ENCODE assay signal across 35 mouse cellular contexts in the genomic region with DNA sequence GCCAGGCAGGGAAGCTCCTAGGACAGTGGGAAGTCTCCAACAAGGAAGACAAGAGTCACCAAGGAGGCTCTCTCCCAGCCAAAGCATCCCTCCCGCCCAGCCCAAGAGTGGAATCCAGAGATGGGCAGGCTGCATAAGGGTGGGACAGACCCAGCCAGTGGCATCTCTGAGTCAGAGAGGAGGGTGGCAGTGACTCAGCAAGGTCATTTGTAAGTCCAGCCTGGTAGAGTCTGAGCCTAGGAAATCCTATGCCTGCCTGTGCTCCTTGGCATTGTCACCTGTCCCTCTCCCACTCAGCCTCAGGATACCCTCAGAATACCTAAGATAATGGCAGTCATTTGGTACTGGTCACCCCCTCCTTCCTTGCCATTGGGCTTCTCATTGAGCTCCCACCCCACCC. TPM values are rescaled to one million over a fixed set of nuclear protein-coding genes. Genes with fewer than 3 reads are reported as not detected.
DNase-seq lines count a peak whose midpoint lies in the region; ATAC-seq and TF ChIP-seq lines count a peak whose summit lies in the region.
"Had no signal": no experiment of that assay in that cellular context is flagged by ENCODE, and none has a peak within 500 bp of the region (broad histone marks: within the 10 kb centered on the region; RNA-seq: fewer than 3 reads in every experiment).

No protein-coding gene starts in this region.

- in situ Hi-C loops in ES-E14 (cut with MboI; ENCODE audit: low sequenced_read_pairs in 2 of 2, unreplicated experiment in 2 of 2), result no loop called here

- H3K4me3 ChIP-seq in ES-E14 (ENCODE audit: insufficient read depth in 1 of 2, low read depth in 1 of 2, low read length in 2 of 2, poor library complexity in 1 of 2, severe bottlenecking in 1 of 2), result no peak overlapping the region
- no peak overlapping the region for H3K4me3 ChIP-seq in hindbrain, postnatal 0 days (ENCODE audit: low read length)
- H3K4me3 ChIP-seq in heart, embryonic 12.5 days, result no peak overlapping the region
- H3K4me3 ChIP-seq: forebrain, embryonic 12.5 days; heart, embryonic 13.5 days; intestine, embryonic 15.5 days; liver, embryonic 12.5 days; megakaryocyte, embryonic 14.5 days; midbrain, embryonic 12.5 days; stomach, embryonic 15.5 days had no signal

- no peaks in the 10 kb centered on the region; the same call in 1 of the 2 replicates for H3K36me3 ChIP-seq in ES-E14 (ENCODE audit: control insufficient read depth, insufficient read depth, low read length, poor library complexity, severe bottlenecking)
- H3K36me3 ChIP-seq in hindbrain, postnatal 0 days (ENCODE audit: insufficient read depth, low read length), result peaks cover 11% of the 10 kb centered on the region
- peaks cover 11% of the 10 kb centered on the region for H3K36me3 ChIP-seq in heart, embryonic 12.5 days
- H3K36me3 ChIP-seq: G1E; intestine, embryonic 15.5 days; liver, embryonic 12.5 days; stomach, embryonic 15.5 days had no signal

- no peaks in the 10 kb centered on the region for H3K27me3 ChIP-seq in hindbrain, postnatal 0 days (ENCODE audit: insufficient read depth, low read length)
- H3K27me3 ChIP-seq in heart, embryonic 12.5 days (replicated peaks), result no peaks in the 10 kb centered on the region
- H3K27me3 ChIP-seq: CH12.LX; heart, embryonic 13.5 days; intestine, embryonic 15.5 days; liver, embryonic 12.5 days; midbrain, embryonic 12.5 days; stomach, embryonic 15.5 days had no signal

- WGBS in hindbrain, postnatal 0 days, result 93% methylated on average over 1 of the region's 1 CpGs
- 56% methylated on average over 1 of the region's 1 CpGs for WGBS in heart, embryonic 12.5 days

- DNase-seq in adrenal gland, adult 2 months, result peak; percentile 80
- no peak for DNase-seq in adrenal gland, postnatal 4 days (ENCODE audit: low spot score in 2 of 2)
- DNase-seq in 3134 (ENCODE audit: extremely low read depth, insufficient read length, low spot score) (peak; percentile 82), ES-E14 (ENCODE audit: low read depth, low spot score) (no peak), ZHBTc4 (ENCODE audit: low read depth, low spot score) (peak; percentile 58)
- no peak for DNase-seq in hindbrain, postnatal 0 days (ENCODE audit: low spot score)
- no peak for DNase-seq in embryo, embryonic 9.5 days (ENCODE audit: extremely low spot score)
- DNase-seq: B cell, adult 2 months; cerebellum, adult 18-20 months; cerebellum, postnatal 10 days; gastrocnemius, postnatal 25 days; heart, adult 18-20 months; heart, postnatal 10 days; kidney, adult 2 months; layer of hippocampus, postnatal 36 days; left cerebral cortex, postnatal 4 days; liver, postnatal 0 days; lung, postnatal 4 days; right cerebral cortex, postnatal 14 days; thymus, adult 18-20 months; thymus, postnatal 25 days had no signal

- no peak overlapping the region for H3K27ac ChIP-seq in ES-E14 (ENCODE audit: insufficient read depth, low read depth, low read length, poor library complexity, severe bottlenecking)
- H3K27ac ChIP-seq in hindbrain, postnatal 0 days, result no peak overlapping the region
- H3K27ac ChIP-seq in heart, embryonic 12.5 days (ENCODE audit: poor library complexity, severe bottlenecking), result no peak overlapping the region
- H3K27ac ChIP-seq: forebrain, embryonic 12.5 days; heart, embryonic 13.5 days; intestine, embryonic 15.5 days; kidney, postnatal 0 days; liver, embryonic 12.5 days; midbrain, embryonic 12.5 days; stomach, embryonic 15.5 days had no signal

- no peak overlapping the region for H3K9ac ChIP-seq in ES-E14 (ENCODE audit: insufficient read depth, low read depth, low read length, poor library complexity, severe bottlenecking)
- no peak overlapping the region for H3K9ac ChIP-seq in hindbrain, postnatal 0 days (replicated peaks; ENCODE audit: low read length)
- H3K9ac ChIP-seq in heart, embryonic 12.5 days, result no peak overlapping the region
- H3K9ac ChIP-seq: forebrain, embryonic 12.5 days; heart, embryonic 13.5 days; intestine, embryonic 15.5 days; liver, embryonic 12.5 days; liver, postnatal 0 days; midbrain, embryonic 12.5 days; stomach, embryonic 15.5 days had no signal

- no peaks in the 10 kb centered on the region for H3K9me3 ChIP-seq in ES-E14 (ENCODE audit: control insufficient read depth, insufficient read depth, low read depth, low read length)
- H3K9me3 ChIP-seq in hindbrain, postnatal 0 days (ENCODE audit: low read length), result no peaks in the 10 kb centered on the region
- no peaks in the 10 kb centered on the region for H3K9me3 ChIP-seq in heart, embryonic 12.5 days (replicated peaks)
- H3K9me3 ChIP-seq: forebrain, embryonic 12.5 days; G1E; heart, embryonic 13.5 days; intestine, embryonic 15.5 days; liver, embryonic 12.5 days; megakaryocyte, embryonic 14.5 days; midbrain, embryonic 12.5 days; stomach, embryonic 15.5 days had no signal

- H3K4me2 ChIP-seq in hindbrain, postnatal 0 days (ENCODE audit: low read depth, low read length), result no peak overlapping the region
- no peak overlapping the region for H3K4me2 ChIP-seq in heart, embryonic 12.5 days
- H3K4me2 ChIP-seq: forebrain, embryonic 12.5 days; heart, embryonic 13.5 days; intestine, embryonic 15.5 days; liver, embryonic 12.5 days; midbrain, embryonic 12.5 days; stomach, embryonic 15.5 days had no signal

- ATAC-seq in hindbrain, postnatal 0 days, result no peak
- no peak for ATAC-seq in heart, embryonic 12.5 days (ENCODE audit: insufficient number of reproducible peaks, low FRiP score)
- ATAC-seq: hindbrain, embryonic 16.5 days; intestine, embryonic 15.5 days; liver, embryonic 12.5 days; liver, postnatal 0 days had no signal

- TF ChIP-seq CTCF in hindbrain, postnatal 0 days (IDR thresholded peaks at IDR 0.05; ENCODE audit: low read depth), result no peak

- peaks cover 0 to 8% of the 10 kb centered on the region in 2 experiments; a peak in 2 of 4 replicates for H3K4me1 ChIP-seq in ES-E14 (ENCODE audit: control insufficient read depth in 2 of 2, insufficient read depth in 2 of 2, low read length in 2 of 2, poor library complexity in 1 of 2)
- peaks cover 9% of the 10 kb centered on the region for H3K4me1 ChIP-seq in hindbrain, postnatal 0 days (ENCODE audit: insufficient read depth, low read length)
- peaks cover 8% of the 10 kb centered on the region for H3K4me1 ChIP-seq in heart, embryonic 12.5 days (replicated peaks)
- H3K4me1 ChIP-seq: liver, embryonic 12.5 days had no signal

TF ChIP-seq in ES-E14, 5 proteins besides CTCF, POLR2A, EP300 and RAD21:
- TF ChIP-seq ZNF384 (IDR thresholded peaks at IDR 0.05; ENCODE audit: low read depth, low read length) (no peak), HCFC1 (IDR thresholded peaks at IDR 0.05; ENCODE audit: borderline replicate concordance, insufficient read depth, low read length) (no peak), ZC3H11A (IDR thresholded peaks at IDR 0.05; ENCODE audit: borderline replicate concordance, low read depth, low read length) (no peak), MAFK (IDR thresholded peaks at IDR 0.05; ENCODE audit: insufficient read depth, low read depth, low read length) (0 out of 2 replicates have a peak, but pooled peaks have one; percentile 17)
TF ChIP-seq in ES-E14: peak in this region for 1.

RNA-seq across cellular contexts. Expression of gene Slc35e4, which starts 9.0 kb away (rescaled TPM):
- total RNA-seq in adrenal gland, adult 2 months (2021), result 10 to 100 TPM in 1 of 2 experiments, 1 to 10 TPM in 1; 3.1 to 13.5 TPM
- 13.9 and 19.3 TPM in 2 replicates for polyA plus RNA-seq in adrenal gland, adult 2 months (2012; rRNA removed)
- 1 to 10 TPM; 5.8 to 7.8 TPM for total RNA-seq in adrenal gland, postnatal 4 days (2021)
- 13.9 and 18.2 TPM in 2 replicates for total RNA-seq in ES-E14 (2012; rRNA removed)
- 48.6 and 52.4 TPM in 2 replicates for total RNA-seq in hindbrain, postnatal 0 days (2014; rRNA removed)
- 23.5 and 25.8 TPM in 2 replicates for polyA plus RNA-seq in hindbrain, postnatal 0 days (2015; fragmentation: Nextera tagmentation; extraction: Ambion mirVana)
- polyA plus RNA-seq in heart, embryonic 12.5 days (2016; fragmentation: Nextera tagmentation; extraction: Ambion mirVana), result 6.2 and 6.3 TPM in 2 replicates
- polyA plus RNA-seq: G1E had no signal

RNA-seq across cellular contexts. Expression of gene Dusp18, which starts 10.4 kb away (rescaled TPM):
- total RNA-seq in adrenal gland, adult 2 months (2021), result 1 to 10 TPM; 3.9 to 9.4 TPM
- 2.7 and 3.9 TPM in 2 replicates for polyA plus RNA-seq in adrenal gland, adult 2 months (2012; rRNA removed)
- total RNA-seq in adrenal gland, postnatal 4 days (2021), result 1 to 10 TPM; 6.2 to 6.5 TPM
- total RNA-seq in ES-E14 (2012; rRNA removed), result 1.3 and 1.4 TPM in 2 replicates
- total RNA-seq in hindbrain, postnatal 0 days (2014; rRNA removed), result 14.4 and 16.9 TPM in 2 replicates
- 15.4 and 16.3 TPM in 2 replicates for polyA plus RNA-seq in hindbrain, postnatal 0 days (2015; fragmentation: Nextera tagmentation; extraction: Ambion mirVana)
- polyA plus RNA-seq in heart, embryonic 12.5 days (2016; fragmentation: Nextera tagmentation; extraction: Ambion mirVana), result 13.5 and 14.5 TPM in 2 replicates
- polyA plus RNA-seq: G1E had no signal

RNA-seq across cellular contexts. Expression of gene 4921536K21Rik, which starts 10.5 kb away (rescaled TPM):
- total RNA-seq in adrenal gland, adult 2 months (2021), result under 1 TPM; 0.55 to 0.93 TPM
- polyA plus RNA-seq in adrenal gland, adult 2 months (2012; rRNA removed), result 0.08 and 0.32 TPM in 2 replicates
- under 1 TPM; 0.56 to 0.62 TPM for total RNA-seq in adrenal gland, postnatal 4 days (2021)
- 0.21 and 0.22 TPM in 2 replicates for total RNA-seq in ES-E14 (2012; rRNA removed)
- 0.21 and 0.90 TPM in 2 replicates for total RNA-seq in hindbrain, postnatal 0 days (2014; rRNA removed)
- 0.41 and 0.42 TPM in 2 replicates for polyA plus RNA-seq in hindbrain, postnatal 0 days (2015; fragmentation: Nextera tagmentation; extraction: Ambion mirVana)
- polyA plus RNA-seq in heart, embryonic 12.5 days (2016; fragmentation: Nextera tagmentation; extraction: Ambion mirVana), result 0.12 and 0.20 TPM in 2 replicates
- total RNA-seq: common myeloid progenitor, adult 5-6 weeks; hematopoietic stem cell, adult 5-6 weeks had no signal
- polyA plus RNA-seq: G1E; liver, embryonic 12.5 days; liver, postnatal 0 days had no signal

RNA-seq across cellular contexts. Expression of gene Tcn2, which starts 26.5 kb away (rescaled TPM):
- total RNA-seq in adrenal gland, adult 2 months (2021), result 100 to 1,000 TPM; 141 TPM
- 147 and 160 TPM in 2 replicates for polyA plus RNA-seq in adrenal gland, adult 2 months (2012; rRNA removed)
- total RNA-seq in adrenal gland, postnatal 4 days (2021), result 100 to 1,000 TPM; 102 to 141 TPM
- 32.4 and 44.3 TPM in 2 replicates for total RNA-seq in ES-E14 (2012; rRNA removed)
- total RNA-seq in hindbrain, postnatal 0 days (2014; rRNA removed), result 35.8 and 39.4 TPM in 2 replicates
- 29.3 and 30.8 TPM in 2 replicates for polyA plus RNA-seq in hindbrain, postnatal 0 days (2015; fragmentation: Nextera tagmentation; extraction: Ambion mirVana)
- 73.3 and 74.2 TPM in 2 replicates for polyA plus RNA-seq in heart, embryonic 12.5 days (2016; fragmentation: Nextera tagmentation; extraction: Ambion mirVana)

RNA-seq across cellular contexts. Expression of gene Osbp2, which starts 41.7 kb away (rescaled TPM):
- 1 to 10 TPM; 2.2 to 3.7 TPM for total RNA-seq in adrenal gland, adult 2 months (2021)
- polyA plus RNA-seq in adrenal gland, adult 2 months (2012; rRNA removed), result 1.9 and 2.2 TPM in 2 replicates
- 1 to 10 TPM; 2.4 to 2.5 TPM for total RNA-seq in adrenal gland, postnatal 4 days (2021)
- total RNA-seq in ES-E14 (2012; rRNA removed), result 0.27 and 0.37 TPM in 2 replicates
- total RNA-seq in hindbrain, postnatal 0 days (2014; rRNA removed), result 78.3 and 87.5 TPM in 2 replicates
- 33.8 and 39.7 TPM in 2 replicates for polyA plus RNA-seq in hindbrain, postnatal 0 days (2015; fragmentation: Nextera tagmentation; extraction: Ambion mirVana)
- polyA plus RNA-seq in heart, embryonic 12.5 days (2016; fragmentation: Nextera tagmentation; extraction: Ambion mirVana), result 0.32 TPM in 2 replicates
- total RNA-seq: CH12.LX; common myeloid progenitor, adult 5-6 weeks; hematopoietic stem cell, adult 5-6 weeks had no signal
- polyA plus RNA-seq: G1E; liver, postnatal 0 days had no signal

Comparison
In these comparisons a context has a peak if more than half of its experiments do, and no peak if none do; other contexts are left out.
1. DNase-seq: peak in adrenal gland, adult 2 months (single experiment), 3134 (single experiment) and ZHBTc4 (single experiment); none in adrenal gland, postnatal 4 days (0 of 2), ES-E14 (single experiment), hindbrain, postnatal 0 days (single experiment) and embryo, embryonic 9.5 days (single experiment).